Mouse (Mus musculus) frontal cortex, adult 2 months (tissue): ENCODE measurements around the gene Lrp5. TPM values are rescaled to one million over a fixed set of nuclear protein-coding genes. Genes with fewer than 3 reads are reported as not detected.

Source experiments
- DNase-seq, 2 experiments: peaks; one replicate each; pipeline ENCODE4 v3.0.0; 2022; ENCODE audit warnings: low spot score in 1 of 2; ENCODE audit errors: extremely low spot score in 1 of 2
- polyA plus RNA-seq: library from polyadenylated mRNA; depleted of rRNA; stranded (reverse); fragments of >200 nt; gene quantifications from 2 replicates; pipeline ENCODE4 v1.2.3, GENCODE M21; 2012; rRNA removed

Gene Lrp5
- polyA plus RNA-seq, 1 experiment = 5.2 TPM

DNA sequence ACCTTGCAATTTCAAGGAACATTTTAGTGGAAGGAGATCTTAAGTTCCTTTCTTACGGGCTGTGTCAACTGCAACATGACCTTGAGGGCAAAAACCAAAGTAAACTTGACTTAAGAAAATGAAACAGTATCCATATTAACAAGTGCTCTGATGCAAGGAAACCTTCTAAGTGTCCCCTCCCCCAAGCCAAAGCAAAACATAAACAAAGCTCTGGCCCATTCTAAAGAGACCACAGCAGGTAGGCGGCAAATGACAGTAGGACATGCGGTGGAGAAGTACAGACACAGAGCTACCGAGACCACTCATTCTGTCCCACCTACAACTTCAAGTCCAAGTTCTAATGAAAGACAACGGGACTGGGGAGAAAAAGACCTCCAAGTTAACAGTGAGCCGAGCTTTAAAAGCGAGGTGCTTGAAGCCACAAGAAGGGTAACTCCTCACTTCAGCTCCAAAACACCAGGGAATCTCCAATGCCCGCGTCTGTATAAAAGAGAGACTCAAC is 111.7 kb downstream of the Lrp5 start:
- DNase-seq = no peak

GRCm38 (mm10) chr19:3564309-3564708 is 122.1 kb downstream of the Lrp5 start:
- no peak for DNase-seq

DNA sequence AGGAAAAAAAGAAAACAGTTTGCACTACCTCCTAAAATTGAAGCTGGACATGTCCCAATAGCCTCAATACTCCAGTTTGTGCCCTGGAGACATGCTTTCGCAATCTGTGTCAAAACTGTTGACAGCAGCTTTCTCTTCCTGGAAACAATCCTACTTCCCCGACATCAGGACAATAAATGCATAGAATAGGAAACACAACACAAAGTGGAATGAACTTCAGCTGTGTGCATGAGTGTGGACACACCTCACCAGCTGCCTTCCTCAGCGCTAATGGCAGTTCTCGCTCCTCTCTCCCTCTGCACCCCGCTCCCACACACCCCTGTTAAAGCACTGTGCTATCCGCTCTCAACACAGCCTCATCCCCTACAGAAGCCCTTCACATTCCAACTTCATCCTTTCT is 123.6 kb downstream of the Lrp5 start:
- DNase-seq = no peak

- DNase-seq = no peak
These were observed 124.1 kb downstream of the Lrp5 start for GRCm38 (mm10) chr19:3562298-3562697.

DNA sequence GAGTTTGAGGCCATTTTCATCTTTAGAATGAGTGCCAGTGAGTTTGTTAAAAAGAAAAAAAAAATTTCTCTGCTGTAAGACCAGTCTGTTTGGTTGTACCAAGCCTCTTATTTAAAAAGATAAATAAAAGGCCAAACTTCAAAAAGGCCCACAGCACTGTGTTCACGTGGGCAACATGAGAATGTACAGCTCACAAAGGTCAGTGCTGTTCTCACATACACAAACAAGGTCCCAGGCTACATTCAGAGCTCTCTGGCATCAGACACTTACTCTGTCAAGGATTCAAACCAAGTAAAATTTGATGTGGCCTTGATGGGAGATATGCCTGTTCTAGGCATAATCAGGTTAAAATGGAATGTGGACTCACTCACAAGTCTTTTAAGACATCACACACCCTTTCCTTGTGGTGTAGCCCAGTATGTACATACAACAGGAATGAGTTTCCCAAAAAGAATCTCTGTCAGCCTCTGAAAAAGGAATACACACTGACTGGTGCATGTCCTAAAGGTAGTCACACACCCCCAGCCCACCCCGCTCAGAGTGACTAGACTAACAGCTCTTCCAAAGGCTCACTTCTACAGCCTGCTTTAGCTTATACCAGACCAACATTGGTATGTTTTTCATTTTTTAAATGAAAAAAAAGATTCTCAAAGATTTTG is 130.1 kb downstream of the Lrp5 start:
- no peak for DNase-seq

GRCm38 (mm10) chr19:3554785-3555184 is 131.6 kb downstream of the Lrp5 start:
- DNase-seq = no peak

- no peak for DNase-seq
These were observed 134.7 kb downstream of the Lrp5 start for GRCm38 (mm10) chr19:3551573-3552159.

- no peak for DNase-seq
These were observed 136.3 kb downstream of the Lrp5 start for GRCm38 (mm10) chr19:3550101-3550500.

DNA sequence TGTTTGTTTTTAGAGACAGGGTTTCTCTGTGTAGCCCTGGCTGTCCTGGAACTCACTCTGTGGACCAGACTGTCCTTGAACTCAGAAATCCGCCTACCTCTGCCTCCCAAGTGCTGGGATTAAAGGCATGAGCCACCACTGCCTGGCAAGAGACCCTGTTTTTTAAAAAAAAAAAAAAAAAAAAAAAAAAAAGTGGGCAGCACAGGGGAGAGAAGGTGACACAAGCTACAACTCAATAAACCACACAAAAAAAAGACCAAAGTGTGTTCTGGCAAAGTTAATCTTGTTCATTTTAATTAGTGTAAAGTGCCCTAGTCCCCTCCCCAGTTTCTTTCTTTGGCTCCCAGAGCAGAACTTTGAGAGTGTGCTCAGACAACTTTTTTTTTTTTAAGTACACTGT is 137.1 kb downstream of the Lrp5 start:
- no peak for DNase-seq

DNA sequence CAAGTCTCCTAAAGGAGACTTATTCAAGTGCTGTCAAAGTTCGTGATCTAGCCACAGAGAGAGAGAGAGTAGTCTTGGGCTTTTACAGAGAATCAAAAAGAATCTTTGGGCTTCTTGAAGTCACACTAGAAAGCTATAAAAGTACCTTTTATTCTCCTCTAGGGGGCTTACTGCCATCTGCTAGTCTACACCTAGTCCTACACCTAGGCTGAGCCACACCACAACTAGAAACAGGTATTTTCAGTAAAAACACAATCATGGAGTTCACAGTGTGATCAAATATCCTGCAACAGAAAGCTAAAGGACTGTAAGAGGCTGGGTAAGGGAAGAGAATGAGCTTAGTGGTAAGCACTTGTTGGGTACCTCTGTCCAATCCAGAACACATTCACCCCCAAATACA is 138.1 kb downstream of the Lrp5 start:
- DNase-seq = no peak

DNA sequence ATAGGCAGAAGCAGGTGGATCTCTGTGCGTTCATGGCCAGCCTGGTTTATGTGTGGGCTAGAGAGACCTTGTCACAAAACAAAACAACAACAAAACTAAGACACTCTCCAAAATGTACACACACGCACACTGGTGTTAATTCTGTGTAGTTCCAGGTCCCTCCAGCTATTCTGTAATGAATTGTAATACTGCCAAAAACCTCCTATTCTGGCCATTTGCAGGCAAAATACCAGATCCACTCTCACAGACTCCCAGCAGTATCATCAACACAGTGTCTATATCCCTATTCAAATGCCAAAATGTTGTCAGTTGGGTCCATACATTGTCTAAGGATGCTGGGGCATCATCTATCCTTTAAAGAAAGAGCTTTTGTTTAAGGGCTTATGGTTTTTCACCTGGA is 141.4 kb downstream of the Lrp5 start:
- DNase-seq = no peak

- no peak for DNase-seq
These were observed 143.8 kb downstream of the Lrp5 start for GRCm38 (mm10) chr19:3542591-3542990.

GRCm38 (mm10) chr19:3540997-3541396 is 145.4 kb downstream of the Lrp5 start:
- DNase-seq = no peak

DNA sequence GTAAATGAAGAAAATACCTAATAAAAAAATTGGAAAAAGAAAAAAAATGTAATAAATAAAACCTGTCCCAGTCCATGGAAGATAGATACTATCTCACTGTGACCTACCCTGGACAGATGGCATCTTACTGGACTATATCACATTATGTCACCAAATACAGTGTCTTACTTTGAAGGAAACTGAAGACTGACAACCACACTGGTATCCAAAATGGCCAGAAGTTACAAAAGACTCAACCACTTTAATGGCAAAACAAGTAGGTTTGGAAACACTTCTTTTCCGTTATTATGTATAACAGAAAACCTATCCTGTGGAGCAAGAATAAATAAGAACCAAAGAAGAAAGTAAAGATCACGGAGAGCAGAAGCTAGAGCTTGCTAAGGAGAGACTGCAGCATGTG is 146.1 kb downstream of the Lrp5 start:
- DNase-seq = no peak

GRCm38 (mm10) chr19:3539456-3539855 is 146.9 kb downstream of the Lrp5 start:
- DNase-seq = no peak

GRCm38 (mm10) chr19:3537658-3538057 is 148.7 kb downstream of the Lrp5 start:
- DNase-seq = no peak

GRCm38 (mm10) chr19:3534945-3535344 is 151.4 kb downstream of the Lrp5 start:
- no peak for DNase-seq

Other genes with a start within 250 kb of the Lrp5 start
- 85.6 and 88.1 TPM in 2 replicates for gene Ppp6r3, start 110.8 kb downstream of the Lrp5 start, polyA plus RNA-seq
- 32.8 and 37.2 TPM in 2 replicates for gene 1810055G02Rik, start 21.7 kb upstream of the Lrp5 start, polyA plus RNA-seq
- 36.3 and 37.2 TPM in 2 replicates for gene Kmt5b, start 80.9 kb upstream of the Lrp5 start, polyA plus RNA-seq
- gene Chka, start 165.2 kb upstream of the Lrp5 start, polyA plus RNA-seq = 121 and 123 TPM in 2 replicates
- gene Tcirg1, start 220.6 kb upstream of the Lrp5 start, polyA plus RNA-seq = 45.5 and 48.1 TPM in 2 replicates
- 283 and 291 TPM in 2 replicates for gene Ndufs8, start 226.2 kb upstream of the Lrp5 start, polyA plus RNA-seq
- gene Aldh3b1, start 243.2 kb upstream of the Lrp5 start, polyA plus RNA-seq = 7.9 and 8.5 TPM in 2 replicates
- 31.5 and 34.7 TPM in 2 replicates for gene Unc93b1, start 248.6 kb upstream of the Lrp5 start, polyA plus RNA-seq